Mouse (Mus musculus): Measurements from ENCODE around the gene Fam19a1. TPM values are rescaled to one million over a fixed set of nuclear protein-coding genes. Genes with fewer than 3 reads are reported as not detected.

The Fam19a1 gene
- polyA plus RNA-seq, 1 experiment from 2014 or later, result not detected

DNA sequence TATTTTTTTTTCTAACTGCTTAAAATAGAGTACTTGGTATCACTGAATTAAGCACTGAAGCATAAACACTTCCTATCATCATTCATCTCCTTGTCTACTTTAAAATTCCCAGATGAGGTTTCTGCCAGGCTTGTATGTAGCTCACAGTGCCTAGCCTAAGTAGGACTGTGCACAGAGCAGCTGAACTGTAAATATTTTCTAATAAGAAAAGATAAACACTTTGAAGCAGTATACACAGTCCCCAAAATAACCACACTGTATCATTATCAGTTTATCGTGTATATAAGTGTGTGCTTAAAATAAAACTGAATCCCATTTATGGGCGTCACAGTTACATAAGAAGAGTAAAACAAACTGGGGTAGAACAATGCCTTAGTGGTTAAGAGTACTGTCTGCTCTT, 522.7 kb downstream of the Fam19a1 start:
- ATAC-seq (no peak), DNase-seq (no peak)
- TF ChIP-seq CTCF (IDR thresholded peaks at IDR 0.05; ENCODE audit: low read depth) (no peak), EP300 (IDR thresholded peaks at IDR 0.05; ENCODE audit: low read depth) (no peak)

DNA sequence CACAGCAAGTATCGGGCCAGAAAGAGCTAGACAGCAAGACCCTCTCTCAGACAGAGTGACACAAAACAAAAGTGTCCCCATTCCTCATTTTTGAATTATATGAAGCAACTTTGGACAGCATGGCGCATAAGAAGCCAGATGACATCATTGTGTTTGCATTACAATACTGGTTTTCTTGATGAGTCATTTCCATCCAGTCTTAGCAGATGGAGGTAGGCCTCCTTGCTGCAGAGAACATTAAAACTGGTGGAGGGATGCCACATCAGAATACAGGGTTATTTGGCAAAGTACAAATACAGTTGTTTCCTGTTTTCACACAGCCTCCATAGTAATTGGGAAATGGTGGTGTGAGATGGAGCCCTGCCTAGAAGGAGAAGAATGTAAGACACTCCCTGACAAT, 535.8 kb downstream of the Fam19a1 start:
- H3K4me3 ChIP-seq (ENCODE audit: low read depth, low read length), result no peak overlapping the region
- no peaks in the 10 kb centered on the region for H3K36me3 ChIP-seq (replicated peaks; ENCODE audit: insufficient read depth, low read length)
- no peak overlapping the region for H3K9ac ChIP-seq (replicated peaks)
- ATAC-seq (no peak), DNase-seq (no peak)
- 71% methylated on average over 2 of the region's 2 CpGs for WGBS (ENCODE audit: insufficient replicate concordance)
- H3K4me2 ChIP-seq (ENCODE audit: low read depth, low read length), result no peak overlapping the region
- H3K27me3 ChIP-seq (ENCODE audit: insufficient read depth, low read length), result no peaks in the 10 kb centered on the region
- H3K9me3 ChIP-seq (ENCODE audit: low read length), result no peaks in the 10 kb centered on the region
- no peak overlapping the region for H3K27ac ChIP-seq (ENCODE audit: low read depth)
- no peaks in the 10 kb centered on the region for H3K4me1 ChIP-seq (ENCODE audit: insufficient read depth)
- TF ChIP-seq CTCF (IDR thresholded peaks at IDR 0.05; ENCODE audit: low read depth) (no peak), EP300 (IDR thresholded peaks at IDR 0.05; ENCODE audit: low read depth) (no peak)

More for the DNA sequence above, 522.7 kb downstream of the Fam19a1 start:
- no peak overlapping the region for H3K4me3 ChIP-seq (ENCODE audit: low read depth, low read length)
- WGBS (ENCODE audit: insufficient replicate concordance), result 60% methylated on average over 2 of the region's 2 CpGs
- H3K4me1 ChIP-seq (ENCODE audit: insufficient read depth), result no peaks in the 10 kb centered on the region
- H3K36me3 ChIP-seq (replicated peaks; ENCODE audit: insufficient read depth, low read length), result no peaks in the 10 kb centered on the region
- no peak overlapping the region for H3K4me2 ChIP-seq (ENCODE audit: low read depth, low read length)
- no peaks in the 10 kb centered on the region for H3K9me3 ChIP-seq (ENCODE audit: low read length)
- H3K9ac ChIP-seq (replicated peaks), result no peak overlapping the region
- no peak overlapping the region for H3K27ac ChIP-seq (ENCODE audit: low read depth)
- H3K27me3 ChIP-seq (ENCODE audit: insufficient read depth, low read length), result no peaks in the 10 kb centered on the region

DNA sequence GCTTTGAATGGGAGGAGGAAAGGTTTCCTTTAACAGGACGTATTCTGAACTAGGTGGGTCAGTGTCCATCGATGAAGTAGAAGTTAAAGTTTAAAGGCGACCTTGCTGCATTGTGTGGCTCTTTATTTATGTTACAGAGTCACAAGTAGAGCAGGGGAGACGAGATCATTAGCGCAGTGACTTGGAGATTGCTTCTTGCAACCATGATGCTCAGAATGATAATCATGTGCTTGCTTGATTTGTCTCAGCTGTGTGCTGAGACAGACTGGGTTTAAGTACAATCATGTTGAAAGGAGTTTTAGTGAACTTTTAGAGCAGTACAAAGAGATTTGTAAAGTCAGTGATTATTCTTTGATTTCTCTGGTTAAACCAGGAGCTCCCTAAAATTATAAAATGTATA, 536.3 kb downstream of the Fam19a1 start:
- H3K4me2 ChIP-seq (ENCODE audit: low read depth, low read length), result no peak overlapping the region
- no peaks in the 10 kb centered on the region for H3K36me3 ChIP-seq (replicated peaks; ENCODE audit: insufficient read depth, low read length)
- no peak for TF ChIP-seq EP300 (IDR thresholded peaks at IDR 0.05; ENCODE audit: low read depth)
- TF ChIP-seq CTCF (IDR thresholded peaks at IDR 0.05; ENCODE audit: low read depth), result no peak
- H3K9me3 ChIP-seq (ENCODE audit: low read length), result no peaks in the 10 kb centered on the region
- H3K9ac ChIP-seq (replicated peaks), result no peak overlapping the region
- H3K4me1 ChIP-seq (ENCODE audit: insufficient read depth), result no peaks in the 10 kb centered on the region
- H3K4me3 ChIP-seq (ENCODE audit: low read depth, low read length), result no peak overlapping the region
- no peak overlapping the region for H3K27ac ChIP-seq (ENCODE audit: low read depth)
- no peaks in the 10 kb centered on the region for H3K27me3 ChIP-seq (ENCODE audit: insufficient read depth, low read length)
- WGBS (ENCODE audit: insufficient replicate concordance), result 78% methylated on average over 5 of the region's 5 CpGs
- ATAC-seq, result no peak
- no peak for DNase-seq

DNA sequence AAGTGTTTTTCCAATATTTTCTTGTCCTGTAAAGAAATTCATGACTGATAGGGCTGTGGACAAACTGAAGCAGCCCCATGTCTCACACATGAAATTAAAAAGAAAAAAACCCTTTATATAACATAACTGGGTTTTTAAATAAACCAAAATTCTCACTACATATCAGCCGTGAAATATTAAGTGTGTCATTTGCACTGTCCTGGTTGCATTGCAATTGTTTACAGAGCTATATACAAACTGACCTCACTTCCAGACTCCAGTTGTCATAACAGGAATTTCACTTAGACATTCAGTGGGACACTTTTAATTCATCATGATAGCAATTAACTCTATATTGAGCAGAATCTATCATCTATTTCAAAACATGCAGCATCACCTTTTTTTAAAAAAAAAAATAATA, 553.4 kb downstream of the Fam19a1 start:
- Histone ChIP-seq H3K9me3 (ENCODE audit: low read length) (no peaks in the 10 kb centered on the region), H3K4me3 (ENCODE audit: low read depth, low read length) (no peak overlapping the region), H3K9ac (replicated peaks) (no peak overlapping the region), H3K36me3 (replicated peaks; ENCODE audit: insufficient read depth, low read length) (no peaks in the 10 kb centered on the region), H3K4me2 (ENCODE audit: low read depth, low read length) (no peak overlapping the region), H3K27ac (ENCODE audit: low read depth) (no peak overlapping the region), H3K4me1 (ENCODE audit: insufficient read depth) (no peaks in the 10 kb centered on the region), H3K27me3 (ENCODE audit: insufficient read depth, low read length) (no peaks in the 10 kb centered on the region)
- no peak for ATAC-seq
- DNase-seq, result no peak
- 81% methylated on average over 1 of the region's 1 CpGs for WGBS (ENCODE audit: insufficient replicate concordance)
- TF ChIP-seq EP300 (IDR thresholded peaks at IDR 0.05; ENCODE audit: low read depth), result no peak
- no peak for TF ChIP-seq CTCF (IDR thresholded peaks at IDR 0.05; ENCODE audit: low read depth)

DNA sequence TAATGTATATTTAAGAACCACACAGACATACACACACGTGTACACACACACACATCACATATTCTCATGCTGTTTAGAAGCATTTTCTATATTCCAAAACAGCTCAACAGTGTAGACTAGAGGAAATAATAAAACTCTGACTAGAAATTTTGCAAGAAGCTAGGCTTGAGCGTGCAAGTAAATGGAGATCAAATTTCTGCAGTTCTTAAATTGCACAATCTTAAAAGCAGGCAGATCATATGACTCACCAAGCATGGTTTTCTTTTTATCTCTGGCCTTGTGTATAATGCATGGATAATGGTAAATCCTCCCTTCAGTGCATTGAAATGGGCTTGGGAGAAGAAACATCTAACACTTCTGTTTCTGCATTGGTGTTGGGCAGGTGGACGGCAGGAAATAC, 564.9 kb downstream of the Fam19a1 start:
- H3K27ac ChIP-seq (ENCODE audit: low read depth), result no peak overlapping the region
- no peaks in the 10 kb centered on the region for H3K4me1 ChIP-seq (ENCODE audit: insufficient read depth)
- no peak overlapping the region for H3K4me2 ChIP-seq (ENCODE audit: low read depth, low read length)
- H3K27me3 ChIP-seq (ENCODE audit: insufficient read depth, low read length), result no peaks in the 10 kb centered on the region
- H3K9me3 ChIP-seq (ENCODE audit: low read length), result no peaks in the 10 kb centered on the region
- ATAC-seq (no peak), DNase-seq (no peak)
- WGBS (ENCODE audit: insufficient replicate concordance), result 68% methylated on average over 3 of the region's 3 CpGs
- no peaks in the 10 kb centered on the region for H3K36me3 ChIP-seq (replicated peaks; ENCODE audit: insufficient read depth, low read length)
- no peak for TF ChIP-seq CTCF (IDR thresholded peaks at IDR 0.05; ENCODE audit: low read depth)
- H3K9ac ChIP-seq (replicated peaks), result no peak overlapping the region
- H3K4me3 ChIP-seq (ENCODE audit: low read depth, low read length), result no peak overlapping the region

Other genes with a start within 250 kb of the Fam19a1 start
- gene 1700123L14Rik, start 53.1 kb downstream of the Fam19a1 start, polyA plus RNA-seq (2015; fragmentation: Nextera tagmentation; extraction: Ambion mirVana), result not detected in 2 replicates

Measured in liver, postnatal 0 days (tissue).